Mouse (Mus musculus): ENCODE results near the gene Tmed2.

GRCm38 (mm10) chr5:124541602-124541973 is 1.1 kb downstream of the Tmed2 start:
- no peak for TF ChIP-seq POLR2A (IDR thresholded peaks at IDR 0.05; ENCODE audit: insufficient read length, low read depth)
- no peak for TF ChIP-seq POLR2AphosphoS2 (IDR thresholded peaks at IDR 0.05; ENCODE audit: insufficient read length, low read depth)

All from myocyte (in vitro differentiated cells).